Mouse (Mus musculus): ENCODE results near the gene 4930572O03Rik. TPM values are rescaled to one million over a fixed set of nuclear protein-coding genes. Genes with fewer than 3 reads are reported as not detected.
"Not testable (repeated sequence)": the region's sequence is repeated elsewhere in the genome, so short reads cannot be mapped to it uniquely, and the experiment has no call there.

4930572O03Rik gene
- total RNA-seq, 2 experiments from 2014 or later, result not detected

DNA sequence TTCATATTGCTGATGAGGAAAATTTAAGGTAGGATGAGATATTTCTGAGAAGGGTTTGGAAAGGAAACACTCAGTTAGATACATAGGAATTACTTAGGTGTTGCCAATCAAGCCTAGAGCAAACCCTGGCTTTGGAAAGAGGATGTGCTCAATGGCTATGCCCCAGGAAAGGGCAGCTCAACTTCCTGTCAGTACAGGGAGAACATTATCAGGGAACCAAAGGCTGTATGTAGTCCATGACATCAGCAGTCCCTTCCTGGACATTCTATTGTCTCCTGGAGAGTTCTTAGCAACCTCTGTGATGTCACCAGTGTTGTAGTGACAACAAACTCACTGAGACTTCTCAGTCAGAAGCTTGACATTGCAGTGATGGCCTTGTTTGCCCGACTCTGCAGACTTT, 38.1 kb downstream of the 4930572O03Rik start, which contains the start of gene Speer4d:
Gene Speer4d (plus strand): TSS at position 301 of the 400 bp plus-strand sequence.
- DNase-seq (ENCODE audit: low spot score in 2 of 2), result not testable (repeated sequence)

DNA sequence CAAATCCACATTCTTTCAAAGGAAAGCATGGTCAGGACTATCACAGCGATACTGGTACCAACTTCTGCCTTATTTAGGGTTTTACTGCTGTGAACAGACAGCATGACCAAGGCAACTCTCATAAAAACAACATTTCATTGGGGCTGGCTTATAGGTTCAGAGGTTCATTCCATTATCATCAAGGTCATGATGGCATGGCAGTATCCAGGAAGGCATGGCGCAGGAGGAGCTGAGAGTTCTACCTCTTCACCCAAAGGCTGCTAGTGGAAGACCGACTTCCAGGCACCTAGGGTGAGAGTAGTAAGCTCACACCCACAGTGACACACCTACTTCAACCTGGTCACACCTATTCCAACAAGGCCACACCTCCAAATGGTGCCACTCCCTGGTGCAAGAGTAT, 40.7 kb downstream of the 4930572O03Rik start:
- DNase-seq (ENCODE audit: low spot score in 2 of 2), result not testable (repeated sequence)

DNA sequence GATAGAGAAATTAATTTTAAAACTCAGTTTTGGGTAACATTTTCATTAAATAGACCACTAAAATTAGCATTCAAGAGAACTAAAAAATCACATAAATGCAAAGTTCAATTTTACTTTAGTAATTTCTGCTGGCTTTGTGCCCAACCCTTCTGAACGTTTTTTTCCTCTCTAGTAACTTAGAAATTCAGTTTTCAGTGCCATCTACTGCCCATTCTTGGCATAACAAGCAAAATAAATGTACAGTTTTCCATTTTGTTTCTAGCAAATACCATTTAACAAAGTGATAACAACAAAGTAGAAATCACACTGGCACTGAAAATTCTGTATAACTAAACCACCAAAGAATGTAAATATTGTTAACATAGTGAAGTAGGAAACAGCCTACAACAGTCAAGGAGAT, 46.2 kb downstream of the 4930572O03Rik start:
- peak in 1 of 2 experiments; percentile 27 for DNase-seq (ENCODE audit: low spot score in 2 of 2)

DNA sequence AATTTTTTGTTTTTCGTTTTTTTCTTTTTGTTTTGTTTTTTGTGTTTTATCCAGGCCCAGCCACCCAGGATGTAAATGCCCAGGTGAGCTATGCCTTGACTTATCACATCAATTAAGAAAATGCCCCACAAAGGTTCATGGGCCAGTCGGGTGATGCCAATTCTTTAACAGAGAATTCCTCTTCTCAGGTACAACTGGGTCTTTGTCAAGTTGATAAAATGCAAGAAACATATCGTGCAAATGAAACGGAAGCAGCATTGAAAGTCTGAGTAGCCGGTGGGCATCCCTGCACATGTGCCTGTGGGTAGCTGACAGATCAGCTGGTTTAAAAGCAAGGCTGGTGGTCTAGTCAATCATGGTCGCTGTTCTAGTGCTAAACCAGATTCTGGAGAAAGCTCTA, 50.2 kb downstream of the 4930572O03Rik start:
- DNase-seq (ENCODE audit: low spot score in 2 of 2), result peak in 1 of 2 experiments; percentile 11

DNA sequence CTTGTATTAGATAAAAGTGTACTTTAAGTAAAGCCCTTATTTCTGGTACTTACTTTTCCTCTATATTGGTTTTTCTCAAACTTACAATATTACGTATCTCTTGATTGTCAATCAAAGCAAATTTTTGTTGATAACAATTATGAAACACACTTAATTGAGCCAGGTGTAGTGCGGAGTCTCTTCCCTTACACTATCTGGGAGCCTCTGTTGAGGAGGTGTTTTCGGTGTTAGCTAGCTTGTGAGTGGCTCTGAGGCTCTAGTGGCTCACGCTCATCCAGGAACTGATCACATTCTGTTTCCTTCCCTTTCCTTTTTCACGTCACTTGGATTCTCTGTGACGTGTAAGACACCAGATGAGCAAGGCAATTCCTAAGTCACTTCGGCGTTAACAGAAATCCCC, 53.3 kb downstream of the 4930572O03Rik start:
- DNase-seq (ENCODE audit: low spot score in 2 of 2), result not testable (repeated sequence)

DNA sequence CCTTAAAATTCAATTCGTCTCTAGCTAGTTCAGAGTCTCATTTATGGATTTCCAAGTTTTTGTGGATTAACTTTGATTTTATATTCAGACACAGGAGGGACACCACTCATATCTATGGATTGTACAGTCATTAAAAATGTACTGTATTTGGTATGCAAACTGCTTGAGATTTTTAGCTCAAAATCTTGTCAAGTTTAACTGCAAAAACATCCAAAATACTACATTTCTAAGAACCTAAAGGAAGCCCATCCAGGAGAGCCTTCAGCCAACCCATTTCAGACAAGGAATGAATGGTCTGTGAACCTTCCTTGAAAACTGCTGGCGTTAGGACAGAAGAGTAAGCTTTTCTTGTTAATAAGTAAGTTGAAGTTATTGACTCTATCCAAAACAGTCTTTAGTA, 53.9 kb downstream of the 4930572O03Rik start:
- not testable (repeated sequence) for DNase-seq (ENCODE audit: low spot score in 2 of 2)

DNA sequence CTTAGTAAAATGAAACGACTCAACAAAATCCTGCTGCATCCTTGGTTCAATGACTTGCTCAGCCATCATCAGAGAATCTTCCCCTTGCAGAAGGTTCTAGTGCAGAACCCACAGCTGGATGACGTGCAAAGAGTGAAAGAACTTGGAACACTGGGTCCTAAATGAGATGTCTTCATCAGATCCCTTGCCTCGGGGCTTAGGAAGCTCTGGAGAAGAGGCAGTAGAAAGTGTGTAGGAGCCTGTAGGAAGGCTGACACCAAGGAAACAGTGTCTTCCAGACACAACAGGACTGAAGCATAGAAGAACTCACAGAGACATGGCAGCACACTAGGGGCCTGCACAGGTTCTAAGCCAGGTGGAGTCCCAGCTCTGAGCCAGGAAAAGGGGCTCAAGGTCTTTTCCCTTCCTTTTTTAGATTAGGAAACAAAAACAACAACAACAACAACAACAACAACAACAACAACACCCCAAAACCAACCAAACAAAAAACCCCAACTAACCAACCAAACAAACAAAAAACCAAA, 54.4 kb downstream of the 4930572O03Rik start:
- DNase-seq (ENCODE audit: low spot score in 2 of 2), result not testable (repeated sequence)

Other genes with a start within 250 kb of the 4930572O03Rik start
- gene Gm21149, start 180.5 kb downstream of the 4930572O03Rik start, total RNA-seq (2021), result not detected
- gene Gm21190, start 127.8 kb downstream of the 4930572O03Rik start, total RNA-seq (2021), result not detected
- gene Gm21083, start 79.7 kb downstream of the 4930572O03Rik start, total RNA-seq (2021), result not detected
- gene Speer4d, start 38.0 kb downstream of the 4930572O03Rik start, total RNA-seq (2021), result not detected
- not detected for gene Speer4c, start 57.2 kb upstream of the 4930572O03Rik start, total RNA-seq (2021)

All from layer of hippocampus, adult 18-20 months (tissue).